Mouse (Mus musculus) heart, adult 2 months (tissue): ENCODE results near the gene Thap4.

Source experiments
- CTCF ChIP-seq: fragments of 200-600 bp; IDR thresholded peaks from 2 replicates; pipeline ENCODE4 v1.8.1; 2022; ENCODE audit warnings: antibody characterized with exemption, mild to moderate bottlenecking, moderate library complexity
- EP300 ChIP-seq: fragments of 200-500 bp; IDR thresholded peaks from 2 replicates; pipeline ENCODE4 v1.6.1; 2011; ENCODE audit warnings: low read depth, low read length, control low read depth; ENCODE audit not compliant: insufficient read depth
- POLR2A ChIP-seq: fragments of 200-500 bp; IDR thresholded peaks from 2 replicates; pipeline ENCODE4 v1.6.1; 2011; ENCODE audit warnings: mild to moderate bottlenecking, low read depth, low read length, control low read depth; ENCODE audit not compliant: insufficient read depth

DNA sequence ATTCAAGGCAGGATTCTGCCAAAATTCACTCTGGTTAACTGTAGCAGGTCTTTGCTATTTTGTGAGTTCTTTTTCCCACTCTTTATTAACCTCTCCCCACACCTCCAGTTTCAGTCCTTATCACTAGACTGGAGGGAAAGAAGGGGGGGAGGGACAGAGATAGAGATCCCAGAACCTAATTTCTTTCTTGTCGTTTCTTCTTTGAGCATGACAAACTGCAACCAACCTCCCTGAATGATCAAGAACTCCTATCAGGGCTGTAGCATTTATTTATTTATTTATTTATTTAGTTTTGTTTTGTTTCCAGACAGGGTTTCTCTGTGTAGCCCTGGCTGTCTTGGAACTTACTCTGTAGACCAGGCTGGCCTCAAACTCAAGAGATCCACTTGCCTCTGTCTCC, 52.6 kb downstream of the Thap4 start:
- TF ChIP-seq POLR2A = no peak
- TF ChIP-seq CTCF = no peak
- TF ChIP-seq EP300 = no peak
